Mouse (Mus musculus) urinary bladder, postnatal 36 days (tissue): ENCODE data around the gene Cebpzos.

Source experiments
- DNase-seq, 2 experiments: peaks; one replicate each; pipeline ENCODE4 v3.0.0; 2022; ENCODE audit warnings: low spot score in 2 of 2, mixed read lengths in 1 of 2

Gene Cebpzos

GRCm38 (mm10) chr17:78916369-78916813 is at the start of gene Cebpzos:
Gene Cebpzos (plus strand): TSS chr17:78916500.
- peak; percentile 84 to 85 for DNase-seq

- no peak for DNase-seq
These were observed 42.4 kb upstream of the Cebpzos start for GRCm38 (mm10) chr17:78873886-78874285.

GRCm38 (mm10) chr17:78881878-78882304 is 34.4 kb upstream of the Cebpzos start:
- DNase-seq = peak in 1 of 2 experiments; percentile 7

- DNase-seq = peak; percentile 79 to 90
These were observed 33.7 kb upstream of the Cebpzos start, which contains the start of gene Eif2ak2 for GRCm38 (mm10) chr17:78882401-78883112. Gene Eif2ak2 (minus strand): TSS chr17:78882573.

- no peak for DNase-seq
These were observed 33.0 kb upstream of the Cebpzos start for GRCm38 (mm10) chr17:78883291-78883690.

GRCm38 (mm10) chr17:78885286-78886065 is 30.8 kb upstream of the Cebpzos start:
- DNase-seq = no peak

GRCm38 (mm10) chr17:78888554-78888953 is 27.7 kb upstream of the Cebpzos start:
- no peak for DNase-seq

GRCm38 (mm10) chr17:78889184-78889583 is 27.1 kb upstream of the Cebpzos start:
- no peak for DNase-seq

- DNase-seq = no peak
These were observed 25.3 kb upstream of the Cebpzos start for GRCm38 (mm10) chr17:78891020-78891419.

GRCm38 (mm10) chr17:78894991-78895390 is 21.3 kb upstream of the Cebpzos start:
- DNase-seq = no peak

- DNase-seq = peak in 1 of 2 experiments; percentile 40
These were observed 20.9 kb upstream of the Cebpzos start for GRCm38 (mm10) chr17:78895394-78895793.

- no peak for DNase-seq
These were observed 13.1 kb upstream of the Cebpzos start for GRCm38 (mm10) chr17:78903158-78903557.

- no peak for DNase-seq
These were observed 9.4 kb upstream of the Cebpzos start, which contains the start of gene Sult6b1 for GRCm38 (mm10) chr17:78906892-78907291. Gene Sult6b1 (minus strand): TSS chr17:78906992.

- no peak for DNase-seq
These were observed 6.9 kb upstream of the Cebpzos start for GRCm38 (mm10) chr17:78909374-78909773.

- DNase-seq = no peak
These were observed 3.4 kb upstream of the Cebpzos start for GRCm38 (mm10) chr17:78912861-78913281.

GRCm38 (mm10) chr17:78913921-78914320 is 2.4 kb upstream of the Cebpzos start:
- DNase-seq = no peak

- no peak for DNase-seq
These were observed 528 bp upstream of the Cebpzos start for GRCm38 (mm10) chr17:78915772-78916171.

- no peak for DNase-seq
These were observed 599 bp downstream of the Cebpzos start for GRCm38 (mm10) chr17:78916899-78917298.

- no peak for DNase-seq
These were observed 1.4 kb downstream of the Cebpzos start for GRCm38 (mm10) chr17:78917696-78918095.

- DNase-seq = no peak
These were observed 19.6 kb downstream of the Cebpzos start for GRCm38 (mm10) chr17:78935857-78936256.

- DNase-seq = peak; percentile 96 to 97
These were observed 20.3 kb downstream of the Cebpzos start, which contains the start of the genes Cebpz and Ndufaf7 for GRCm38 (mm10) chr17:78936466-78937228. Gene Cebpz (minus strand): TSS chr17:78937066. Gene Ndufaf7 (plus strand): TSS chr17:78937136.
